Mouse (Mus musculus): ENCODE results near the gene Zfp553.

GRCm38 (mm10) chr7:127217475-127217874 is 15.4 kb upstream of the Zfp553 start:
- no peak for TF ChIP-seq CTCF (IDR thresholded peaks at IDR 0.05; ENCODE audit: insufficient read depth, low read length)
- no peak for TF ChIP-seq POLR2A (IDR thresholded peaks at IDR 0.05; ENCODE audit: borderline replicate concordance, extremely low read depth, low read depth, low read length)

Measured in lung, adult 2 months (tissue).